Mouse (Mus musculus): ENCODE results near the gene Prr12. TPM values are rescaled to one million over a fixed set of nuclear protein-coding genes. Genes with fewer than 3 reads are reported as not detected.

The Prr12 gene
- polyA plus RNA-seq, 1 experiment from 2014 or later, result 6.4 TPM

- H3K4me3 ChIP-seq (ENCODE audit: low read depth, low read length), result no peak overlapping the region
- no peak overlapping the region for H3K9ac ChIP-seq (replicated peaks; ENCODE audit: low read depth)
- DNase-seq (ENCODE audit: low spot score) (no peak), ATAC-seq (no peak)
- no peaks in the 10 kb centered on the region for H3K9me3 ChIP-seq (ENCODE audit: low read length)
- no peaks in the 10 kb centered on the region for H3K36me3 ChIP-seq (ENCODE audit: insufficient read depth, low read length)
- H3K27ac ChIP-seq (ENCODE audit: low read length), result no peak overlapping the region
- TF ChIP-seq EP300 (IDR thresholded peaks at IDR 0.05) (no peak), CTCF (IDR thresholded peaks at IDR 0.05) (no peak)
- H3K4me2 ChIP-seq (replicated peaks; ENCODE audit: low read depth, low read length), result no peak overlapping the region
- H3K4me1 ChIP-seq (ENCODE audit: insufficient read depth, low read depth, low read length), result no peaks in the 10 kb centered on the region
- WGBS, result 71% methylated on average over 6 of the region's 6 CpGs
- H3K27me3 ChIP-seq (replicated peaks; ENCODE audit: insufficient read depth, low read length), result no peaks in the 10 kb centered on the region
These were observed 42.7 kb upstream of the Prr12 start for GRCm38 (mm10) chr7:45095367-45095766.

GRCm38 (mm10) chr7:45094121-45094520 is 41.4 kb upstream of the Prr12 start:
- Histone ChIP-seq H3K4me1 (ENCODE audit: insufficient read depth, low read depth, low read length) (no peaks in the 10 kb centered on the region), H3K36me3 (ENCODE audit: insufficient read depth, low read length) (no peaks in the 10 kb centered on the region), H3K9me3 (ENCODE audit: low read length) (no peaks in the 10 kb centered on the region), H3K4me3 (ENCODE audit: low read depth, low read length) (no peak overlapping the region), H3K9ac (replicated peaks; ENCODE audit: low read depth) (no peak overlapping the region), H3K27ac (ENCODE audit: low read length) (no peak overlapping the region), H3K27me3 (replicated peaks; ENCODE audit: insufficient read depth, low read length) (no peaks in the 10 kb centered on the region), H3K4me2 (replicated peaks; ENCODE audit: low read depth, low read length) (no peak overlapping the region)
- ATAC-seq (no peak), DNase-seq (ENCODE audit: low spot score) (no peak)
- WGBS, result 36% methylated on average over 7 of the region's 7 CpGs
- no peak for TF ChIP-seq CTCF (IDR thresholded peaks at IDR 0.05)
- no peak for TF ChIP-seq EP300 (IDR thresholded peaks at IDR 0.05)

GRCm38 (mm10) chr7:45093516-45093905 is 40.8 kb upstream of the Prr12 start:
- H3K27me3 ChIP-seq (replicated peaks; ENCODE audit: insufficient read depth, low read length), result no peaks in the 10 kb centered on the region
- no peak overlapping the region for H3K4me2 ChIP-seq (replicated peaks; ENCODE audit: low read depth, low read length)
- 34% methylated on average over 16 of the region's 18 CpGs for WGBS
- ATAC-seq (no peak), DNase-seq (ENCODE audit: low spot score) (peak; percentile 53)
- no peaks in the 10 kb centered on the region for H3K9me3 ChIP-seq (ENCODE audit: low read length)
- H3K4me1 ChIP-seq (ENCODE audit: insufficient read depth, low read depth, low read length), result no peaks in the 10 kb centered on the region
- no peak overlapping the region for H3K9ac ChIP-seq (replicated peaks; ENCODE audit: low read depth)
- peak overlapping the region; percentile 2; the same call in 1 of the 2 replicates for H3K27ac ChIP-seq (ENCODE audit: low read length)
- H3K36me3 ChIP-seq (ENCODE audit: insufficient read depth, low read length), result no peaks in the 10 kb centered on the region
- TF ChIP-seq CTCF (IDR thresholded peaks at IDR 0.05) (no peak), EP300 (IDR thresholded peaks at IDR 0.05) (no peak)
- no peak overlapping the region for H3K4me3 ChIP-seq (ENCODE audit: low read depth, low read length)

GRCm38 (mm10) chr7:45092828-45093515 is 40.3 kb upstream of the Prr12 start:
- Histone ChIP-seq H3K4me2 (replicated peaks; ENCODE audit: low read depth, low read length) (no peak overlapping the region), H3K27me3 (replicated peaks; ENCODE audit: insufficient read depth, low read length) (no peaks in the 10 kb centered on the region), H3K36me3 (ENCODE audit: insufficient read depth, low read length) (no peaks in the 10 kb centered on the region), H3K4me1 (ENCODE audit: insufficient read depth, low read depth, low read length) (no peaks in the 10 kb centered on the region), H3K27ac (ENCODE audit: low read length) (peak overlapping the region; percentile 2; the same call in 1 of the 2 replicates), H3K9me3 (ENCODE audit: low read length) (no peaks in the 10 kb centered on the region), H3K9ac (replicated peaks; ENCODE audit: low read depth) (no peak overlapping the region), H3K4me3 (ENCODE audit: low read depth, low read length) (no peak overlapping the region)
- WGBS, result 41% methylated on average over 12 of the region's 12 CpGs
- TF ChIP-seq CTCF (IDR thresholded peaks at IDR 0.05), result 0 out of 2 replicates have a peak, but pooled peaks have one; percentile 1
- TF ChIP-seq EP300 (IDR thresholded peaks at IDR 0.05), result no peak
- DNase-seq (ENCODE audit: low spot score), result no peak
- ATAC-seq, result no peak

- ATAC-seq (peak; percentile 95), DNase-seq (ENCODE audit: low spot score) (peak; percentile 95)
- no peaks in the 10 kb centered on the region for H3K36me3 ChIP-seq (ENCODE audit: insufficient read depth, low read length)
- H3K4me2 ChIP-seq (replicated peaks; ENCODE audit: low read depth, low read length), result peak within 1 kb of the TSS; percentile 51
- H3K27ac ChIP-seq (ENCODE audit: low read length), result peak within 1 kb of the TSS; percentile 51
- H3K4me1 ChIP-seq (ENCODE audit: insufficient read depth, low read depth, low read length), result no peaks in the 10 kb centered on the region
- peak within 1 kb of the TSS; percentile 26 for H3K9ac ChIP-seq (replicated peaks; ENCODE audit: low read depth)
- no peaks in the 10 kb centered on the region for H3K9me3 ChIP-seq (ENCODE audit: low read length)
- H3K4me3 ChIP-seq (ENCODE audit: low read depth, low read length), result peak within 1 kb of the TSS; percentile 34
- WGBS, result under 1% methylated on average over 16 of the region's 16 CpGs
- no peak for TF ChIP-seq CTCF (IDR thresholded peaks at IDR 0.05)
- TF ChIP-seq EP300 (IDR thresholded peaks at IDR 0.05), result no peak
- no peaks in the 10 kb centered on the region for H3K27me3 ChIP-seq (replicated peaks; ENCODE audit: insufficient read depth, low read length)
These were observed 39.4 kb upstream of the Prr12 start, which contains the start of gene Rcn3 for GRCm38 (mm10) chr7:45092048-45092447. TSS of gene Rcn3 (minus strand) at chr7:45092221.

- H3K27me3 ChIP-seq (replicated peaks; ENCODE audit: insufficient read depth, low read length), result no peaks in the 10 kb centered on the region
- H3K4me2 ChIP-seq (replicated peaks; ENCODE audit: low read depth, low read length), result peak overlapping the region; percentile 51
- DNase-seq (ENCODE audit: low spot score), result peak; percentile 52
- no peak for TF ChIP-seq EP300 (IDR thresholded peaks at IDR 0.05)
- no peak for TF ChIP-seq CTCF (IDR thresholded peaks at IDR 0.05)
- H3K4me1 ChIP-seq (ENCODE audit: insufficient read depth, low read depth, low read length), result no peaks in the 10 kb centered on the region
- peak; percentile 40 for ATAC-seq
- peak overlapping the region; percentile 51 for H3K27ac ChIP-seq (ENCODE audit: low read length)
- H3K36me3 ChIP-seq (ENCODE audit: insufficient read depth, low read length), result no peaks in the 10 kb centered on the region
- peak overlapping the region; percentile 34 for H3K4me3 ChIP-seq (ENCODE audit: low read depth, low read length)
- H3K9me3 ChIP-seq (ENCODE audit: low read length), result no peaks in the 10 kb centered on the region
- peak overlapping the region; percentile 26 for H3K9ac ChIP-seq (replicated peaks; ENCODE audit: low read depth)
- 13% methylated on average over 34 of the region's 35 CpGs for WGBS
These were observed 38.6 kb upstream of the Prr12 start for GRCm38 (mm10) chr7:45091001-45091990.
